ENCODE assay signal across 19 mouse cellular contexts in genomic region chr1:58959682-58960081, GRCm38 (mm10). TPM values are rescaled to one million over a fixed set of nuclear protein-coding genes. Genes with fewer than 3 reads are reported as not detected.
DNase-seq lines count a peak whose midpoint lies in the region; ATAC-seq and TF ChIP-seq lines count a peak whose summit lies in the region.
"Had no signal": no experiment of that assay in that cellular context is flagged by ENCODE, and none has a peak within 500 bp of the region (broad histone marks: within the 10 kb centered on the region; RNA-seq: fewer than 3 reads in every experiment).

No protein-coding gene starts in this region.

- no peak overlapping the region for H3K4me2 ChIP-seq in heart, postnatal 0 days (ENCODE audit: low read depth, low read length)
- peak overlapping the region; percentile 44 for H3K4me2 ChIP-seq in liver, embryonic 12.5 days
- peak overlapping the region; percentile 19 for H3K4me2 ChIP-seq in liver, embryonic 16.5 days (ENCODE audit: low read depth, low read length)
- H3K4me2 ChIP-seq: embryonic facial prominence, embryonic 15.5 days; forebrain, embryonic 12.5 days; hindbrain, embryonic 12.5 days had no signal

- peak overlapping the region; percentile 15; the same call in 1 of the 2 replicates for H3K27ac ChIP-seq in heart, postnatal 0 days (ENCODE audit: low read depth)
- peak overlapping the region; percentile 97 for H3K27ac ChIP-seq in liver, embryonic 12.5 days
- peak overlapping the region; percentile 81 for H3K27ac ChIP-seq in liver, embryonic 16.5 days (ENCODE audit: low read length)
- H3K27ac ChIP-seq in embryonic facial prominence, embryonic 10.5 days (replicated peaks), result no peak overlapping the region
- H3K27ac ChIP-seq in hindbrain, embryonic 10.5 days, result no peak overlapping the region
- H3K27ac ChIP-seq: embryonic facial prominence, embryonic 15.5 days; forebrain, embryonic 12.5 days; hindbrain, embryonic 12.5 days had no signal

- ATAC-seq in heart, postnatal 0 days (ENCODE audit: insufficient read depth, low read depth), result no peak
- ATAC-seq in liver, embryonic 12.5 days, result no peak
- ATAC-seq in liver, embryonic 16.5 days (ENCODE audit: low read depth), result no peak
- ATAC-seq: forebrain, embryonic 16.5 days; inflammation-experienced regulatory T-cells, adult 6 months had no signal

- H3K36me3 ChIP-seq in heart, postnatal 0 days (replicated peaks; ENCODE audit: control insufficient read depth, insufficient read depth, low read length), result no peaks in the 10 kb centered on the region
- H3K36me3 ChIP-seq in E14TG2a.4 (ENCODE audit: insufficient read depth, low read length), result peaks cover 4% of the 10 kb centered on the region; the same call in 1 of the 2 replicates
- peaks cover 33% of the 10 kb centered on the region for H3K36me3 ChIP-seq in liver, embryonic 12.5 days
- H3K36me3 ChIP-seq in liver, embryonic 16.5 days (ENCODE audit: control insufficient read depth, insufficient read depth), result 0 out of 2 replicates have a peak, but pooled peaks cover 3% of the 10 kb centered on the region
- no peaks in the 10 kb centered on the region for H3K36me3 ChIP-seq in embryonic facial prominence, embryonic 10.5 days (replicated peaks)
- no peaks in the 10 kb centered on the region for H3K36me3 ChIP-seq in hindbrain, embryonic 10.5 days
- H3K36me3 ChIP-seq: embryonic facial prominence, embryonic 15.5 days; forebrain, embryonic 12.5 days; hindbrain, embryonic 12.5 days had no signal

- 76% methylated on average over 2 of the region's 2 CpGs for WGBS in heart, postnatal 0 days
- WGBS in liver, embryonic 12.5 days (ENCODE audit: insufficient replicate concordance), result 53% methylated on average over 2 of the region's 2 CpGs
- WGBS in liver, embryonic 16.5 days (ENCODE audit: insufficient replicate concordance), result 61% methylated on average over 2 of the region's 2 CpGs
- WGBS in embryonic facial prominence, embryonic 10.5 days, result 77% methylated on average over 2 of the region's 2 CpGs
- WGBS in hindbrain, embryonic 10.5 days, result 80% methylated on average over 2 of the region's 2 CpGs

- no peak overlapping the region for H3K9ac ChIP-seq in heart, postnatal 0 days (replicated peaks; ENCODE audit: low read depth, low read length)
- H3K9ac ChIP-seq in liver, embryonic 12.5 days, result peak overlapping the region; percentile 51
- H3K9ac ChIP-seq in liver, embryonic 16.5 days (ENCODE audit: low read depth, low read length), result peak overlapping the region; percentile 44; the same call in 1 of the 2 replicates
- H3K9ac ChIP-seq: embryonic facial prominence, embryonic 15.5 days; forebrain, embryonic 12.5 days; hindbrain, embryonic 12.5 days had no signal

- no peak for TF ChIP-seq CTCF in heart, postnatal 0 days (IDR thresholded peaks at IDR 0.05; ENCODE audit: low read depth)
- TF ChIP-seq CTCF in E14TG2a.4 (conservative IDR thresholded peaks at IDR 0.05; ENCODE audit: low read length), result no peak

- no peak for TF ChIP-seq EP300 in heart, postnatal 0 days (IDR thresholded peaks at IDR 0.05; ENCODE audit: low read depth)

- H3K9me3 ChIP-seq in heart, postnatal 0 days (replicated peaks; ENCODE audit: control insufficient read depth, low read length), result no peaks in the 10 kb centered on the region
- H3K9me3 ChIP-seq in E14TG2a.4 (ENCODE audit: low read length), result no peaks in the 10 kb centered on the region
- no peaks in the 10 kb centered on the region for H3K9me3 ChIP-seq in liver, embryonic 12.5 days (replicated peaks)
- H3K9me3 ChIP-seq in liver, embryonic 16.5 days (replicated peaks; ENCODE audit: control insufficient read depth, low read length), result no peaks in the 10 kb centered on the region
- no peaks in the 10 kb centered on the region for H3K9me3 ChIP-seq in embryonic facial prominence, embryonic 10.5 days
- H3K9me3 ChIP-seq in hindbrain, embryonic 10.5 days, result no peaks in the 10 kb centered on the region
- H3K9me3 ChIP-seq: embryonic facial prominence, embryonic 15.5 days; forebrain, embryonic 12.5 days; hindbrain, embryonic 12.5 days had no signal

- peaks cover 60% of the 10 kb centered on the region for H3K4me1 ChIP-seq in heart, postnatal 0 days (ENCODE audit: control insufficient read depth, insufficient read depth)
- H3K4me1 ChIP-seq in E14TG2a.4 (replicated peaks; ENCODE audit: low read depth, low read length), result peaks cover 81% of the 10 kb centered on the region
- peaks cover 97% of the 10 kb centered on the region for H3K4me1 ChIP-seq in liver, embryonic 12.5 days
- peaks cover 86% of the 10 kb centered on the region for H3K4me1 ChIP-seq in liver, embryonic 16.5 days (ENCODE audit: control insufficient read depth, low read depth, low read length)
- H3K4me1 ChIP-seq in embryonic facial prominence, embryonic 10.5 days, result peaks cover 61% of the 10 kb centered on the region
- H3K4me1 ChIP-seq in hindbrain, embryonic 10.5 days (replicated peaks), result peaks cover 39% of the 10 kb centered on the region

- intact Hi-C loops in heart, postnatal 36 days (cut with DNase I), result no loop called here

- no peaks in the 10 kb centered on the region for H3K27me3 ChIP-seq in heart, postnatal 0 days (ENCODE audit: control insufficient read depth, insufficient read depth, low read length)
- no peaks in the 10 kb centered on the region for H3K27me3 ChIP-seq in E14TG2a.4 (ENCODE audit: insufficient read depth, low read length)
- H3K27me3 ChIP-seq in liver, embryonic 12.5 days (replicated peaks), result no peaks in the 10 kb centered on the region
- H3K27me3 ChIP-seq in liver, embryonic 16.5 days (ENCODE audit: control insufficient read depth, insufficient read depth, low read depth, low read length), result no peaks in the 10 kb centered on the region
- H3K27me3 ChIP-seq in embryonic facial prominence, embryonic 10.5 days (replicated peaks; ENCODE audit: low read depth, poor library complexity, severe bottlenecking), result no peaks in the 10 kb centered on the region
- H3K27me3 ChIP-seq in hindbrain, embryonic 10.5 days (ENCODE audit: insufficient read depth, poor library complexity, severe bottlenecking), result no peaks in the 10 kb centered on the region
- H3K27me3 ChIP-seq: embryonic facial prominence, embryonic 15.5 days; forebrain, embryonic 12.5 days; hindbrain, embryonic 12.5 days had no signal

- H3K4me3 ChIP-seq in heart, postnatal 0 days (ENCODE audit: low read depth, low read length), result no peak overlapping the region
- H3K4me3 ChIP-seq in E14TG2a.4 (replicated peaks; ENCODE audit: low read length), result peak overlapping the region; percentile 53
- no peak overlapping the region for H3K4me3 ChIP-seq in liver, embryonic 12.5 days
- no peak overlapping the region; the same call in 1 of the 2 replicates for H3K4me3 ChIP-seq in liver, embryonic 16.5 days (ENCODE audit: low read depth, low read length)
- no peak overlapping the region for H3K4me3 ChIP-seq in embryonic facial prominence, embryonic 10.5 days
- no peak overlapping the region for H3K4me3 ChIP-seq in hindbrain, embryonic 10.5 days
- H3K4me3 ChIP-seq: embryonic facial prominence, embryonic 15.5 days; forebrain, embryonic 12.5 days; hindbrain, embryonic 12.5 days had no signal

- DNase-seq in heart, postnatal 0 days (ENCODE audit: low spot score), result no peak
- DNase-seq in heart, postnatal 36 days, result no peak
- no peak for DNase-seq in ovary, adult 18-20 months (ENCODE audit: low spot score)
- DNase-seq in embryonic facial prominence, embryonic 10.5 days (ENCODE audit: low spot score), result no peak
- no peak for DNase-seq in hindbrain, embryonic 10.5 days (ENCODE audit: low spot score)
- DNase-seq: adrenal gland, adult 2 months; adrenal gland, postnatal 25 days; cerebellum, adult 18-20 months; cerebellum, postnatal 10 days; gastrocnemius, postnatal 14 days; heart, postnatal 14 days had no signal

RNA-seq across cellular contexts. Expression of gene Trak2, which starts 13.5 kb away (rescaled TPM):
- total RNA-seq in heart, postnatal 0 days (2014; rRNA removed; ENCODE audit: low replicate concordance), result 87.2 and 117 TPM in 2 replicates
- 26.9 and 32.7 TPM in 2 replicates for polyA plus RNA-seq in heart, postnatal 0 days (2015; fragmentation: Nextera tagmentation; extraction: Ambion mirVana)
- 100 to 1,000 TPM; 165 to 186 TPM for total RNA-seq in heart, postnatal 36 days (2021)
- polyA plus RNA-seq in liver, embryonic 12.5 days (2016; fragmentation: Nextera tagmentation; extraction: Ambion mirVana), result 56.5 and 59.8 TPM in 2 replicates
- 58.9 TPM in 2 replicates for polyA plus RNA-seq in liver, embryonic 16.5 days (2015; fragmentation: Nextera tagmentation; extraction: Ambion mirVana)
- polyA plus RNA-seq in embryonic facial prominence, embryonic 10.5 days (2016; fragmentation: Nextera tagmentation; extraction: Ambion mirVana), result 9.5 and 9.9 TPM in 2 replicates
- 11.0 and 12.0 TPM in 2 replicates for polyA plus RNA-seq in hindbrain, embryonic 10.5 days (2016; fragmentation: Nextera tagmentation; extraction: Ambion mirVana)

RNA-seq across cellular contexts. Expression of gene Stradb, which starts 13.6 kb away (rescaled TPM):
- 9.7 and 22.7 TPM in 2 replicates for total RNA-seq in heart, postnatal 0 days (2014; rRNA removed; ENCODE audit: low replicate concordance)
- 25.1 and 27.4 TPM in 2 replicates for polyA plus RNA-seq in heart, postnatal 0 days (2015; fragmentation: Nextera tagmentation; extraction: Ambion mirVana)
- total RNA-seq in heart, postnatal 36 days (2021), result 10 to 100 TPM; 70.2 to 70.6 TPM
- polyA plus RNA-seq in liver, embryonic 12.5 days (2016; fragmentation: Nextera tagmentation; extraction: Ambion mirVana), result 37.5 and 38.4 TPM in 2 replicates
- polyA plus RNA-seq in liver, embryonic 16.5 days (2015; fragmentation: Nextera tagmentation; extraction: Ambion mirVana), result 49.1 and 49.5 TPM in 2 replicates
- 27.2 and 27.7 TPM in 2 replicates for polyA plus RNA-seq in embryonic facial prominence, embryonic 10.5 days (2016; fragmentation: Nextera tagmentation; extraction: Ambion mirVana)
- polyA plus RNA-seq in hindbrain, embryonic 10.5 days (2016; fragmentation: Nextera tagmentation; extraction: Ambion mirVana), result 29.9 and 34.1 TPM in 2 replicates

Comparison
In these comparisons a context has a peak if more than half of its experiments do, and no peak if none do; other contexts are left out.
1. H3K27ac ChIP-seq: peak in heart, postnatal 0 days (single experiment), liver, embryonic 12.5 days (single experiment) and liver, embryonic 16.5 days (single experiment); none in embryonic facial prominence, embryonic 10.5 days (single experiment) and hindbrain, embryonic 10.5 days (single experiment).